Mouse (Mus musculus): ENCODE results near the gene Thsd7a.

GRCm38 (mm10) chr6:12765191-12765590, 16.0 kb upstream of the Thsd7a start:
- TF ChIP-seq GATA1 (IDR thresholded peaks at IDR 0.05; ENCODE audit: borderline replicate concordance, low read length), result no peak
- TF ChIP-seq FLI1 (IDR thresholded peaks at IDR 0.05; ENCODE audit: low read length), result no peak

Data from megakaryocyte, embryonic 14.5 days (primary cell).